Mouse (Mus musculus) intestine, embryonic 14.5 days (tissue): ENCODE measurements around the gene Mrpl43. TPM values are rescaled to one million over a fixed set of nuclear protein-coding genes. Genes with fewer than 3 reads are reported as not detected.

Experiments used
- ATAC-seq: fragments of 200-750 bp; cut with Nextera tagmentation; replicated peaks from 2 replicates; pipeline ENCODE4 v1.8.0; 2017; ENCODE audit warnings: low read depth, moderate number of reproducible peaks, moderate TSS enrichment, moderate library complexity; ENCODE audit not compliant: low FRiP score, low TSS enrichment
- DNase-seq: peaks from one replicate; pipeline ENCODE4 v3.0.0-alpha.2; 2018; ENCODE audit warnings: low spot score
- H3K27ac ChIP-seq: fragments of 300-500 bp; sonication (generic); 2 replicates; pipeline ENCODE4 v1.5.1; 2014; ENCODE audit warnings: low read depth, mild to moderate bottlenecking, control low read depth
- H3K27me3 ChIP-seq: fragments of 300-500 bp; sonication (generic); replicated peaks from 2 replicates; pipeline ENCODE4 v1.6.1; 2014; ENCODE audit warnings: low read length, control low read depth; ENCODE audit not compliant: control insufficient read depth, insufficient read depth
- H3K36me3 ChIP-seq: fragments of 300-500 bp; sonication (generic); 2 replicates; pipeline ENCODE4 v1.6.1; 2014; ENCODE audit warnings: low read length, control low read depth; ENCODE audit not compliant: control insufficient read depth, insufficient read depth
- H3K4me1 ChIP-seq: fragments of 300-500 bp; sonication (generic); replicated peaks from 2 replicates; pipeline ENCODE4 v1.6.1; 2014; ENCODE audit warnings: low read length, control low read depth, mixed read lengths; ENCODE audit not compliant: control insufficient read depth, insufficient read depth
- H3K4me2 ChIP-seq: fragments of 300-500 bp; sonication (generic); 2 replicates; pipeline ENCODE4 v1.6.1; 2014; ENCODE audit warnings: low read length
- H3K4me3 ChIP-seq: fragments of 300-500 bp; sonication (generic); 2 replicates; pipeline ENCODE4 v1.5.1; 2014; ENCODE audit warnings: low read depth, low read length, control low read depth, mixed read lengths
- H3K9ac ChIP-seq: fragments of 300-500 bp; sonication (generic); 2 replicates; pipeline ENCODE4 v1.6.1; 2014; ENCODE audit warnings: mild to moderate bottlenecking, low read length
- H3K9me3 ChIP-seq: fragments of 300-500 bp; sonication (generic); 2 replicates; pipeline ENCODE4 v1.6.1; 2016; ENCODE audit warnings: low read length, control low read depth; ENCODE audit not compliant: control insufficient read depth
- WGBS: fragments of 180-500 bp; shearing (Covaris S2); extraction: QIAGEN DNeasy Blood & Tissue Kit; methylation state at CpG from one replicate; pipeline ENCODE4 v1.1.7; 2014; 5-methylcytosine and 5-hydroxymethylcytosine counted together
- polyA plus RNA-seq: library from polyadenylated mRNA; unstranded; fragments of >200 nt; fragmentation: Nextera tagmentation; extraction: Ambion mirVana; gene quantifications from 2 replicates; pipeline ENCODE4 v1.2.1, GENCODE M21; 2014

Gene Mrpl43
- polyA plus RNA-seq, 1 experiment from 2014 or later, result 70.3 TPM

DNA sequence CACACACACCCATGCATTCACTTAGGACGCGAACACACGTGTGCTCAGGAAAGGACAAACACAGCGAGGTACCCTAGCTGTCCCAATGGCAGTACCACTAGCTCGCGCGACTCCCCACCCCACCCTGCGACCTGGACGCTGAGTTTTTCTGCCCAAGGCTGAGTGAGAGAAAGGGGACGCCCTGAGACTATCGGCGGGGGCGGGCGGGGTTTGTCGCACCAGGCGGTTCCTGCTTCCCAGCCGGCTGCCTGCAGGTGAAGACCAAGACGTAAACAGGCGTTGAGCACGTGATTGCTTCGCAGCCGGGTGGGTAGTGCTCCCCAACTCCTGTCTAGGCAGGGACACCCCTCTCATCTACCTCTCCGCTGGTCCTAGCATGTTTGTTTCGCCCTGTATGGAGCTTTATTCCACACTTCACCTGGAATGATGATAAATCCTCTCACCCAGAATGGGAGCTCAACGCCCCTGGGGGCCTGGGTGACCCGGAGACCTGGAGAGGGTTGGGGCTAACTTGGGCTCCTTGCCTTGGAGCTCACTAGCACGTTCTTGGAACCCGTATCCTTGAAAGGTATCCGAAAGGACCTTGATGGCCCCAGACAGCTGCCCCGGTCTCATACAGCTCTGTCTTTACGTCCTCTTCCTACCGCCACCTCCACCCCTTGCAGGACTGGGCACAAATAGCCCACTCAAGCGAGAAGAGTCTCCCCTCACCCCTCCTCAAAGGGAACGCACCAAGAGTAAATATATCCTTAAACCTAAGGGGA is 9.5 kb upstream of the Mrpl43 start:
- peak; percentile 3; the same call in 1 of the 2 replicates for ATAC-seq
- H3K9ac ChIP-seq, result peak overlapping the region; percentile 75
- H3K27ac ChIP-seq, result peak overlapping the region; percentile 97
- peak overlapping the region; percentile 56 for H3K4me3 ChIP-seq
- whole genome bisulfite sequencing, result under 1% methylated on average over 34 of the region's 34 CpGs
- DNase-seq, result peak; percentile 74
- peak overlapping the region; percentile 97 for H3K4me2 ChIP-seq
- peaks cover 48% of the 10 kb centered on the region for H3K4me1 ChIP-seq
- H3K9me3 ChIP-seq, result no peaks in the 10 kb centered on the region
- H3K36me3 ChIP-seq, result peaks cover 22% of the 10 kb centered on the region
- no peaks in the 10 kb centered on the region for H3K27me3 ChIP-seq

DNA sequence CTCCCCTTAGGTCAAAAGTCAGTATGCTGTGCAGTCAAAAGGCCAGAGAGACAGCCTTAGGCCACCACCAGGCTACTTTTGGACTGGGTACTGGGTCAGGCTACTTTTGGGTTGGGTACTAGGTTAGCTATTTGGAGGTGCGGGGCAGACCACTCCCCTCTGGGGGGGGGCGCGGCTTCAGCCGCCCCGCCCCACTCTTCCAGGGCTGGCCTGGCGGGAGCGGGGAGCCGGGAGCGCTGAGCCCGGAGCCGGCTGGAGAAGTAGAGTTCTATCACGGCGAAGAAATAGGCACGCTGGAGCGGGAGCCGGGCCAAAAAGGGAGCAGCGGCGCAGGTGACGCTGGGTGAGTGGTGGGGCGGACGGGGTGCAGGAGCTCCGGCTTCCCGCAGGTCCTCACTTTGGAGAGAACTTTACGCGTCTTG is 8.8 kb upstream of the Mrpl43 start:
- H3K4me2 ChIP-seq, result peak overlapping the region; percentile 97
- DNase-seq, result peak; percentile 81
- H3K4me1 ChIP-seq, result peaks cover 40% of the 10 kb centered on the region
- WGBS, result under 1% methylated on average over 25 of the region's 25 CpGs
- H3K36me3 ChIP-seq, result peaks cover 27% of the 10 kb centered on the region
- no peaks in the 10 kb centered on the region for H3K27me3 ChIP-seq
- no peaks in the 10 kb centered on the region for H3K9me3 ChIP-seq
- peak; percentile 29 for ATAC-seq
- H3K27ac ChIP-seq, result peak overlapping the region; percentile 97
- H3K9ac ChIP-seq, result peak overlapping the region; percentile 75
- H3K4me3 ChIP-seq, result peak overlapping the region; percentile 56

DNA sequence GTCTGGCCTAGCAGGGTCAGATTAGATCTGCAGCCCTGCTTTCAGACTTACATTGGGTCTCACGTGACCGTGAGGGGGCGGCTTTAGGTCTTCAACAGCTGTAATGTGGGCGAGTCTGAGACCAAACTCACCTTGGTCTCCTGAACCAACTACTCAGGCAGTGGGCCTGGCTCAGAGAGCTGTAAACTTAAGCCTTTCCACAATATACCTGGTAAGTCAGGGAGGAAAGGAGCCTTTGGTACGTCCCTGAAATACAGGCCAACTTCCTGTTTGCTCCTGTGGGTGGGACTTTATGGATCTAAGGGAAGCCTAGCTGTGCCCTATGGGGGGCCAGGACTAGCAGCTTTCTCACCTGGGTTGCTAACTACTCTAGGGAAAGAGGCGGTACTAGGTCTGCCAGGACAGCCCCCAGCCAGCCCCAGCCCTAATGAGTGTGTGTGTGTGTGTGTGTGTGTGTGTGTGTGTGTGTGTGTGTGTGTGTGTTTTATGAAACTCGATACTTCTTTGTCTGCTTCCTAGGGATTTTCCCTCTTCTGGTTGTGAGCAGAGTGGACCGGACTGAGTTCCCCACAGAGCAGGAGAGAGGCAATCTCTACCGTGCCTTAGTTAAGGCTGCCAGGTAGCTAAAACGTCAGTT is 8.2 kb upstream of the Mrpl43 start, which contains the start of gene Lzts2:
Gene Lzts2 (plus strand): TSS at position 80 of the 637 bp plus-strand sequence.
- 7% methylated on average over 10 of the region's 10 CpGs for WGBS
- Histone ChIP-seq H3K9me3 (no peaks in the 10 kb centered on the region), H3K4me3 (peak within 1 kb of the TSS; percentile 56), H3K27ac (peak within 1 kb of the TSS; percentile 97), H3K4me1 (peaks cover 36% of the 10 kb centered on the region), H3K9ac (peak within 1 kb of the TSS; percentile 75), H3K36me3 (peaks cover 31% of the 10 kb centered on the region), H3K27me3 (no peaks in the 10 kb centered on the region), H3K4me2 (peak within 1 kb of the TSS; percentile 97)
- DNase-seq (peak; percentile 70), ATAC-seq (peak; percentile 32)

DNA sequence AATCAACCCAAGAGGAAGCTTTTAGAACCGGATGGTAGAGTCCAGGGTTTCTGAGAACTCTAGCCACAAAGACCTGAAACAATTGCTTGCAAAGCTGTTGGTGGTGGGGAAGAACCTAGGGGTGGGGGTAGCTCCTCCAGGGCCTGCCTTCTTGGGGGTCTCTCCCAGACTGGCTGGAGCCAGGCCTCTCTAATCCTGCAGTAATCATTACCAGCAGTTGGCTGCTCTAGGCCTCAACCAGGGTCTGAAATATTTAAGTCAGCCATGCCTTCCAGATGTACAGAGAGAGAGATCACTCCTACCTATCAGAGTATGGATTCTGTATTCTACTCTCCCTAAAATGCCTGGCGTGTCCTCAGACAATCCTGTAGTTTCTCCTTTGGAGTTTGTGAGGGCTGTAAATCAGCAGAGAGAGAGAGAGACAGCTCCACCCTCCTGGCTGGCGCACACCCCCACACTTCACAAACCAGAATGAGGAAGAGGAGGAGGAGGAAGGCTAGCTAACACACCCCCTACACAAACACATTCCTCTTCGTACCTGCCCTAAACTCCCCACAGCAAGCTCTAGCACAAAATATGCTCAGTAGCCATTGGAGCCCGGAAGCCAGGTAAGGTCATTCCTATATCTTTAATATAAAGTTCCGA is 7.5 kb upstream of the Mrpl43 start:
- ATAC-seq (no peak), DNase-seq (no peak)
- Histone ChIP-seq H3K9ac (no peak overlapping the region), H3K9me3 (no peaks in the 10 kb centered on the region), H3K4me1 (peaks cover 28% of the 10 kb centered on the region), H3K27me3 (no peaks in the 10 kb centered on the region), H3K27ac (peak overlapping the region; percentile 97), H3K36me3 (peaks cover 31% of the 10 kb centered on the region), H3K4me3 (0 out of 2 replicates have a peak overlapping the region, but pooled peaks have one; percentile 56), H3K4me2 (peak overlapping the region; percentile 97)
- 42% methylated on average over 6 of the region's 6 CpGs for WGBS

DNA sequence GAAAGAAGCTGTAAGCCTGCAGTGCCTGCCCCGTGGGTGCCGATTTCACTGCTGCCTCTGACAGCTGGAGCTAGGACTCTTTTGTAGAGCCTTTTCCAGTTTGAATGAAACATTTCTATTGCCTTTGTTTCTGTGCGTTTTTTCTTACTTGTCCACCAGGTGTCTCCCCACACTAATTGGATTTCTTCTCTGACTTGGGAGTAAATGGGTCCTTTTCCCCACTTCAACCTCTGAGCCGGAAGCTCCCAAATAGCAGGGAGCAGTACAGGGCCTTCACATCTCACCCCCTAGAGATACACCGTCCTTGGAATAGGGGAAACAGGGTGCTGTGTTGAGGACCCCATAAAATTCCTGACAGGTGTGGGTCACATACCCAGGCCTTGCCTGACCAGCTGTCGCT is 6.4 kb upstream of the Mrpl43 start:
- ATAC-seq (no peak), DNase-seq (no peak)
- H3K36me3 ChIP-seq, result peaks cover 31% of the 10 kb centered on the region
- no peak overlapping the region for H3K27ac ChIP-seq
- H3K27me3 ChIP-seq, result no peaks in the 10 kb centered on the region
- peaks cover 31% of the 10 kb centered on the region for H3K4me1 ChIP-seq
- H3K4me3 ChIP-seq, result no peak overlapping the region
- no peak overlapping the region for H3K9ac ChIP-seq
- no peak overlapping the region for H3K4me2 ChIP-seq
- no peaks in the 10 kb centered on the region for H3K9me3 ChIP-seq
- WGBS, result 37% methylated on average over 6 of the region's 6 CpGs

DNA sequence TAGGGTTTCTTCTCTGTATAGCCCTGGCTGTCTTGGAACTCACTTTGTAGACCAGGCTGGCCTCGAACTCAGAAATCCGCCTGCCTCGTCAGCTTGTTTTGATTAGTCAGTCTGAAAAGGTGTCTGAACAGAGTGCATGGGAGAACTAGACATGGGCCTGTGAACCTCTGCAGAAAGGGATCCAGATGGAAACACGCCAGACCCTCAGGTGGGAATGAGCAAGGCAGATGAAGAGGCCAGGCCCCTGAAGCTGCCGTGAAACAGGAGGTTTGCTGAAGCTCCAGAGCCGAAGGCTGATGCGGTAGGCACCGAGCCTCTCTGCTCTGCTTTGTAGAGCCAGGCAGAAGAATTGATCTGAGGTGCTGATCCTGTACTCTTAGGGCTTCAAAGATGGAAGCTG is 6.0 kb upstream of the Mrpl43 start:
- Histone ChIP-seq H3K4me2 (no peak overlapping the region), H3K4me3 (no peak overlapping the region), H3K36me3 (peaks cover 31% of the 10 kb centered on the region), H3K4me1 (peaks cover 35% of the 10 kb centered on the region), H3K27me3 (no peaks in the 10 kb centered on the region), H3K27ac (no peak overlapping the region), H3K9ac (no peak overlapping the region), H3K9me3 (no peaks in the 10 kb centered on the region)
- ATAC-seq (no peak), DNase-seq (no peak)
- 85% methylated on average over 8 of the region's 8 CpGs for WGBS

DNA sequence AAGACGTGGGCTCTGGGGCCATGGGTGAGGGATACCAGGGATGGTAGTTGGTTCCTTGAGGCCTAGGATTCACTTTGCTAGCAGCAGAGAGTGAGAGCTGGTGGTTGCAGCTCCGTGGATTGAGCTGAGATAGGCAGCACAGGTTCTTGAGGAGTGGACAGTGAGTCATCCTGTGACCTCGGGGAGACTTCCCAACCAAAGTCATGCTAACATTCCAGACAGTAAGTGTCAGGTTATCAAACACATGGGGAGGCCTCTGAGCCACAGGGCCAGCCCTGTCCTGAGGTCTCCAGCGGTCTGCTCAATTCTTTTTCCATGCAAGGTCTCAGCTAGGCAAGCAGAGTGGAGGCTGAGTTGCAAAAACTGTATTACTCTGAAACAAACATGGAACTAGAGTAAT is 4.4 kb upstream of the Mrpl43 start:
- Histone ChIP-seq H3K27ac (no peak overlapping the region), H3K9me3 (no peaks in the 10 kb centered on the region), H3K4me3 (no peak overlapping the region), H3K4me1 (peaks cover 34% of the 10 kb centered on the region), H3K9ac (no peak overlapping the region), H3K4me2 (no peak overlapping the region), H3K27me3 (no peaks in the 10 kb centered on the region), H3K36me3 (peaks cover 31% of the 10 kb centered on the region)
- WGBS, result 88% methylated on average over 4 of the region's 4 CpGs
- ATAC-seq (no peak), DNase-seq (no peak)

DNA sequence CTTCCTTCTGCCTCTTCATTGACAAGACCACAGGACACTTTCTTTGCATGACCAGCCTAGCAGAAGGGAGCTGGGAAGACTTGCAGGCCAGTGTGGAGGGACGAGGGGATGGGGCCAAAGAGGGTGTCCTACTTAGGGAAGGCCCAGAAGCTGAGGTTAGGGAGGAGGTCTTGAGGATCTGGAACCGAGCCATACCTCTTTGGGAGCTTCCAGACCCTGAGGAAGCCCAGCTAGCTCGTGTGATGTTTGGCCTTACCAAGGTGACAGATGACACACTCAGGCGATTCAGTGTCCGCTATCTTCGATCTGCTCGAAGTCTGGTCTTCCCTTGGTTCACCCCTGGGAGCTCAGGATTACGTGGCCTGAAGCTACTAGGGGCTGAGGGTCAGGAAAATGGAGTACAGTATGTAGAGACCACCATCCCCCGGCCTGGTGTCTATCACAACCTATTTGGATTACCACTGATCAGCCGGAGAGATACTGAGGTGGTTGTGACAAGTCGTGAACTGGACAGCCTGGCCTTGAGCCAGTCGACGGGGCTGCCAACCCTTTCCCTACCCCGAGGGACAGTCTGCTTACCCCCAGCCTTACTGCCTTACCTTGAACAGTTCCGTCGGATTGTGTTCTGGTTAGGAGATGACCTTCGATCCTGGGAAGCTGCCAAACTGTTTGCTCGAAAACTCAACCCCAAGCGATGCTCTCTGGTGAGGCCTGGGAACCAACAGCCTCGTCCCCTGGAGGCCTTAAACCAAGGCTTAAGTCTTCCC is 1.4 kb upstream of the Mrpl43 start:
- 91% methylated on average over 20 of the region's 20 CpGs for WGBS
- Histone ChIP-seq H3K4me3 (peak overlapping the region; percentile 99), H3K27me3 (no peaks in the 10 kb centered on the region), H3K4me2 (peak overlapping the region; percentile 94), H3K9ac (no peak overlapping the region; the same call in 1 of the 2 replicates), H3K36me3 (peaks cover 49% of the 10 kb centered on the region), H3K4me1 (peaks cover 18% of the 10 kb centered on the region), H3K9me3 (no peaks in the 10 kb centered on the region), H3K27ac (no peak overlapping the region)
- ATAC-seq (no peak), DNase-seq (no peak)
